Mouse (Mus musculus) brain, embryonic 14.5 days (tissue): ENCODE measurements around the gene Hoxb7.

Source experiments
- CTCF ChIP-seq: fragments of 200-500 bp; IDR thresholded peaks from 2 replicates; pipeline ENCODE4 v1.5.1; 2012; ENCODE audit warnings: inconsistent platforms, mild to moderate bottlenecking, moderate library complexity, borderline replicate concordance; ENCODE audit not compliant: insufficient read depth, insufficient read length; ENCODE audit errors: extremely low read depth
- POLR2A ChIP-seq: fragments of 200-500 bp; IDR thresholded peaks from 2 replicates; pipeline ENCODE4 v1.6.1; 2012; ENCODE audit warnings: mild to moderate bottlenecking, inconsistent platforms, borderline replicate concordance; ENCODE audit not compliant: poor library complexity, insufficient read depth, insufficient read length, severe bottlenecking; ENCODE audit errors: extremely low read depth

- TF ChIP-seq CTCF (no peak), POLR2A (no peak)
Measured at GRCm38 (mm10) chr11:96282795-96283430, 3.5 kb upstream of the Hoxb7 start.
